Mouse (Mus musculus): Measurements from ENCODE around the gene Scg5. TPM values are rescaled to one million over a fixed set of nuclear protein-coding genes. Genes with fewer than 3 reads are reported as not detected.

The Scg5 gene
- 17.9 TPM for total RNA-seq (2023)

DNA sequence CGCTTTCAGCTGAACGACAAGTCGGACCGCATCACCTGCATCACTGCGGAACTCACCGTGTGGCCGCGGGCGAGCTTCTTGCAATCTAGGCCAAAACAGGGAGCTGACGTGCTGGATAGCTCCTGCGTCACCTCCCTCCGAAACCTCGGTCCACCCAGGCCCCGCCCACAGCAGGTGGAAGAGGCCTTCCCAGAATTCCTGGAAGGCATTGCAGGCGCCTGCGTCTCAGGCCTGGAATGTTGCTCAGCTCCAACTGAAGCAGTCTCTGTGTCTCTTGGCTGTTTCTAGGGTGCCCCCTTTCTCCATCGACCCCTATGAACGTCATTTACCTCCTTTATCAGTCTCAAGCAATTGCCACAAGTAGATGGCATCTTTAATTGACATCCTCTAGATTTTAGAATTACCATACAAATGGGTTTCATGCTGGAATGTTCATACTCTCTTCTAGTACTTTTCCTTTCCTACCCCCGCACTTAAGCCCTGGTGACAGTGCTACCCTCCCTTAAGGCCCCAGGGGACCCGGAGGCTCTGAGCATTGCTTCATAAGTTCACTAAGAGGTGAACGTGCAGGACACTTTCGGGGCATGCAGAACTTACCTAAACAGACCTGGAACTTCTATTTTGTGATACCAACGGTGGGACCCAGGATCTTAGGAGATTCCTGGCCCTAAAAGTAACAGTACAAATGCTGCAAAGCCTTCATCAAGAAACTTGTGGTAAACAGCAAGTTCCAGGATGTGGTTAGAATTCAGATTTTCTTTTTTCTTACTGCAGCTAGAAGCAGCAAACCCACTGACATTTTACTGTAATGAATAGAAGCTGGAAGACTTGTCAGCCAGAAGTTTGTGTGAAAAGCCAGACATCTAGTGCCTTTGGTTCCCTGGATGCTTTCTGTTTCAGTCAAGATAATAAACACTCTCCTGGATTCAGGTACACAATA, at the start of gene Scg5:
Gene Scg5, minus strand, starts transcription at position 179 of the 940 bp plus-strand sequence.

DNA sequence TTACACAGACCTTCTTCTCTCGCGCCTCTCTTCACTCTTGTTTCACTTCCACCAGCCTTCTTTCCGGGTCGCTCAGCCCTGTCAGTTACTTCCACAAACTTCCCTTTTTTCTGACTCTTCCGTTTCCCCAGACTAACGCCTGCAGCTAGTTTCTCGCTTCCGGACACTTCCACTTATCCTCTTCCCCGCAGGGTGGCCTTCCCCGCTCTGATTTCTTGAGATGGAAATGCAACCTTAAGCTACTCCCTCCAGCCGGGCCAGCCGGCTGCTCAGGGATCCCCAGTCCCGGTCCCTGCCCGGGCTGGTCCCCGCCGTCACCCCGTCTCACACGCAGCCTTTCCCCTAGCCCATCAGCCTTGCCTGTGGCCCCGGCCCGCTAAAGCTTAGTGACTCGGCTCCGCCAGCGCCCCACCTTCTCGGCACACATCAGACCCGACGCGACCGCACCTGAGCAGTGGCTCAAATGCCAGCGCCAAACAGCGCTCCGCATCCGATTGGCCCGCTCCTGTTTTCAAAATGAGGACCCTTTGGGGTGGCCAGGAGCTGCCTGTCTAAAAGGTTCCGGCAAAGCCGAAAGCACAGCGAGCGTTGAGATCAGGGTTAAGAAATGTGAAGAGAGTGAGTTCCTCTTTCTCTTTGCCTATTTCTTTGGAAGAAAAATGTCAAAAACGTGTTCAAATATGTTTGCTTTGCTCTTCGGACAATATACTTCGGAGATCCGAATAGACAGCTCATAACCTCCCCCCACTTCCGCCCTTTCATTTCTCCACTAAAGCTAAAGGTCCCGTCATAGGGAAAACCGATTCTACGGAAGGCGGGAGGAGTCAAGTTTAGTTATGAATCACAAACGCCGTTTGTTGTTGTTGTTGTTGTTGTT, 19.6 kb upstream of the Scg5 start, which contains the start of gene Arhgap11a:
Gene Arhgap11a, minus strand, starts transcription at position 417 of the 877 bp plus-strand sequence.

DNA sequence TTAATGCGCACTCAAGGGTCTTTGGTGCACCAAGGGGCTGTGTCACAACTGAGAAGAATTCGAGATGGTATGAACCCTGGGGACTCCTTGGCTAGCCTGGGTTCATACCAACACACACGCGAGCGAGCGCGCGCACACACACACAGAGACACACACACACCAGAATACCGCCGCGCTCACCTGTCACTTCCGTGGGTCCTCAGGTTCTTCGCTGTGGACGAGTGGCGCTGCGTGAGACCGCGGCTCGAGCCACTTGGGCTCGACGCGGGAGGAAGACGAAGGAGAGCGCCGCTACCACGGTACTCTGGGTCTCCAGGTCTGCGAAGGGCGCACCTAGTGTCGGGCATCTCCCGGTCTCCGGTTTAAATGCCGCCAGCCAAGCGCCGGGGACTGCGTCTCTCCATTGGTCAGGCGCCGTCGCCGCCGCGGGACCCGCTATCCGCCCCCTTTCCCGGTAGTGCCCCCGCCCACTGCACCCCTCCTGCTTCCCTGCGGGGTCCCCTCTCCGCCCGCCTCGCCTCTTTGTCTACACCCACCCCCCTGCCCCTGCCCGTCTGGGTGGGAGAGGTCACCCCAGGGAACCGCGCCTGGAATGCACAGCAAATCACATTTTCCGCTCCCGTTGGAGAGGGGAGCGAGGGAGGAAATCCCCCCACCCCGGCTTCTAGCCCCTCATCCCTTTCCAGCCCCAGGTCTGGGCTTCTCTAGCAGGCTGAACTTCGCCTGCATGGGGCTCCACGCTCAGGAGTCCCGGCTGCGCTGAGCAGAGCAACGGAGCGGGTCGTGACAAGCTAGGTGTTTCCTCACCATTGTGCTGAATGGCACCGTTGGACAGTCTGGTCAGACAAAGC, 70.4 kb downstream of the Scg5 start, which contains the start of gene Grem1:
Gene Grem1, minus strand, starts transcription at position 336 of the 851 bp plus-strand sequence.

Other genes starting within 250 kb of the Scg5 start
- not detected for gene Grem1, start 70.5 kb downstream of the Scg5 start, total RNA-seq (2023)
- 3.6 TPM for gene Arhgap11a, start 19.5 kb upstream of the Scg5 start, total RNA-seq (2023)
- gene Gjd2, start 184.5 kb upstream of the Scg5 start, total RNA-seq (2023) = not detected
- not detected for gene Actc1, start 224.4 kb upstream of the Scg5 start, total RNA-seq (2023)

All from CD4-positive naive resting alpha-beta T cell, adult 57 days (primary cell).